Mouse (Mus musculus) lung, adult 2 months (tissue): ENCODE data around the gene Rnf216.

Source experiments
- CTCF ChIP-seq: fragments of 200-500 bp; IDR thresholded peaks from 2 replicates; pipeline ENCODE4 v1.5.1; 2011; ENCODE audit warnings: mild to moderate bottlenecking, low read length, control low read depth; ENCODE audit not compliant: insufficient read depth
- POLR2A ChIP-seq: fragments of 200-500 bp; IDR thresholded peaks from 2 replicates; pipeline ENCODE4 v1.6.1; 2011; ENCODE audit warnings: low read depth, mild to moderate bottlenecking, control low read depth, low read length, borderline replicate concordance; ENCODE audit errors: extremely low read depth

GRCm38 (mm10) chr5:142988520-142988919 is 124.3 kb downstream of the Rnf216 start:
- TF ChIP-seq POLR2A = no peak
- TF ChIP-seq CTCF = no peak
